Mouse (Mus musculus): ENCODE data around the gene Kbtbd7. TPM values are rescaled to one million over a fixed set of nuclear protein-coding genes. Genes with fewer than 3 reads are reported as not detected.

The Kbtbd7 gene
- polyA plus RNA-seq, 1 experiment = 1.5 TPM

GRCm38 (mm10) chr14:79397321-79398122, 28.8 kb upstream of the Kbtbd7 start, which contains the start of gene Mtrf1:
TSS of gene Mtrf1 (plus strand) at chr14:79397772.
- peak within 1 kb of the TSS; percentile 29 for H3K4me3 ChIP-seq
- H3K79me2 ChIP-seq (ENCODE audit: control insufficient read depth, insufficient read depth) = no peaks in the 10 kb centered on the region
- TF ChIP-seq POLR2A (IDR thresholded peaks at IDR 0.05; ENCODE audit: insufficient read length, low read depth) (peak; percentile 40), TCF3 (IDR thresholded peaks at IDR 0.05; ENCODE audit: insufficient read length, low read depth) (no peak), SRF (IDR thresholded peaks at IDR 0.05; ENCODE audit: control insufficient read depth, insufficient read length, low read depth) (no peak), USF1 (IDR thresholded peaks at IDR 0.05; ENCODE audit: low read depth) (no peak), POLR2AphosphoS2 (IDR thresholded peaks at IDR 0.05; ENCODE audit: insufficient read length, low read depth) (no peak), MAX (IDR thresholded peaks at IDR 0.05; ENCODE audit: low read depth) (no peak), REST (IDR thresholded peaks at IDR 0.05; ENCODE audit: insufficient read depth, insufficient read length) (no peak), E2F4 (IDR thresholded peaks at IDR 0.05; ENCODE audit: insufficient read depth) (no peak)
- peak within 1 kb of the TSS; percentile 89 for H3K4me2 ChIP-seq (ENCODE audit: low read depth)
- peak within 1 kb of the TSS; percentile 46 for H3ac ChIP-seq (ENCODE audit: control insufficient read depth, insufficient read length)
- no peaks in the 10 kb centered on the region for H3K27me3 ChIP-seq (ENCODE audit: control insufficient read depth, insufficient read depth, insufficient read length)
- no peaks in the 10 kb centered on the region for H3K36me3 ChIP-seq (ENCODE audit: control insufficient read depth, insufficient read depth)

GRCm38 (mm10) chr14:79407641-79408040, 18.7 kb upstream of the Kbtbd7 start:
- Histone ChIP-seq H3K36me3 (ENCODE audit: control insufficient read depth, insufficient read depth) (no peaks in the 10 kb centered on the region), H3K4me3 (no peak overlapping the region), H3K27me3 (ENCODE audit: control insufficient read depth, insufficient read depth, insufficient read length) (no peaks in the 10 kb centered on the region), H3K79me2 (ENCODE audit: control insufficient read depth, insufficient read depth) (no peaks in the 10 kb centered on the region), H3ac (ENCODE audit: control insufficient read depth, insufficient read length) (no peak overlapping the region), H3K4me2 (ENCODE audit: low read depth) (no peak overlapping the region)
- no peak for TF ChIP-seq USF1 (IDR thresholded peaks at IDR 0.05; ENCODE audit: low read depth)
- no peak for TF ChIP-seq MAX (IDR thresholded peaks at IDR 0.05; ENCODE audit: low read depth)
- TF ChIP-seq E2F4 (IDR thresholded peaks at IDR 0.05; ENCODE audit: insufficient read depth) = no peak
- no peak for TF ChIP-seq MYOG (IDR thresholded peaks at IDR 0.05; ENCODE audit: control insufficient read depth in 1 of 3, insufficient read depth in 1 of 3, insufficient read length in 2 of 3, low read depth in 2 of 3)
- no peak for TF ChIP-seq POLR2A (IDR thresholded peaks at IDR 0.05; ENCODE audit: insufficient read length, low read depth)
- no peak for TF ChIP-seq POLR2AphosphoS2 (IDR thresholded peaks at IDR 0.05; ENCODE audit: insufficient read length, low read depth)
- no peak for TF ChIP-seq TCF12 (IDR thresholded peaks at IDR 0.05; ENCODE audit: insufficient read depth, poor library complexity, severe bottlenecking)
- no peak for TF ChIP-seq MYOD1 (IDR thresholded peaks at IDR 0.05; ENCODE audit: control insufficient read depth in 1 of 3, insufficient read length in 2 of 3, low read depth in 2 of 3)
- no peak for TF ChIP-seq CEBPB (IDR thresholded peaks at IDR 0.05; ENCODE audit: insufficient read depth, poor library complexity, severe bottlenecking)
- TF ChIP-seq TCF3 (IDR thresholded peaks at IDR 0.05; ENCODE audit: insufficient read length, low read depth) = no peak
- no peak for TF ChIP-seq SRF (IDR thresholded peaks at IDR 0.05; ENCODE audit: control insufficient read depth, insufficient read length, low read depth)
- TF ChIP-seq REST (IDR thresholded peaks at IDR 0.05; ENCODE audit: insufficient read depth, insufficient read length) = no peak

GRCm38 (mm10) chr14:79409278-79409830, 17.0 kb upstream of the Kbtbd7 start:
- Histone ChIP-seq H3K36me3 (ENCODE audit: control insufficient read depth, insufficient read depth) (no peaks in the 10 kb centered on the region), H3ac (ENCODE audit: control insufficient read depth, insufficient read length) (no peak overlapping the region)
- no peak for TF ChIP-seq TCF12 (IDR thresholded peaks at IDR 0.05; ENCODE audit: insufficient read depth, poor library complexity, severe bottlenecking)
- TF ChIP-seq USF1 (IDR thresholded peaks at IDR 0.05; ENCODE audit: low read depth) = no peak
- TF ChIP-seq SRF (IDR thresholded peaks at IDR 0.05; ENCODE audit: control insufficient read depth, insufficient read length, low read depth) = no peak
- TF ChIP-seq E2F4 (IDR thresholded peaks at IDR 0.05; ENCODE audit: insufficient read depth) = no peak
- no peak for TF ChIP-seq CEBPB (IDR thresholded peaks at IDR 0.05; ENCODE audit: insufficient read depth, poor library complexity, severe bottlenecking)
- TF ChIP-seq POLR2AphosphoS2 (IDR thresholded peaks at IDR 0.05; ENCODE audit: insufficient read length, low read depth) = no peak
- no peak for TF ChIP-seq REST (IDR thresholded peaks at IDR 0.05; ENCODE audit: insufficient read depth, insufficient read length)

GRCm38 (mm10) chr14:79410662-79411061, 15.6 kb upstream of the Kbtbd7 start:
- Histone ChIP-seq H3K4me2 (ENCODE audit: low read depth) (no peak overlapping the region), H3K27me3 (ENCODE audit: control insufficient read depth, insufficient read depth, insufficient read length) (no peaks in the 10 kb centered on the region), H3K36me3 (ENCODE audit: control insufficient read depth, insufficient read depth) (no peaks in the 10 kb centered on the region), H3K4me3 (no peak overlapping the region), H3K79me2 (ENCODE audit: control insufficient read depth, insufficient read depth) (no peaks in the 10 kb centered on the region), H3ac (ENCODE audit: control insufficient read depth, insufficient read length) (no peak overlapping the region)
- no peak for TF ChIP-seq MAX (IDR thresholded peaks at IDR 0.05; ENCODE audit: low read depth)
- TF ChIP-seq MYOG (IDR thresholded peaks at IDR 0.05; ENCODE audit: control insufficient read depth in 1 of 3, insufficient read depth in 1 of 3, insufficient read length in 2 of 3, low read depth in 2 of 3) = no peak
- no peak for TF ChIP-seq POLR2A (IDR thresholded peaks at IDR 0.05; ENCODE audit: insufficient read length, low read depth)
- no peak for TF ChIP-seq TCF12 (IDR thresholded peaks at IDR 0.05; ENCODE audit: insufficient read depth, poor library complexity, severe bottlenecking)
- TF ChIP-seq USF1 (IDR thresholded peaks at IDR 0.05; ENCODE audit: low read depth) = no peak
- no peak for TF ChIP-seq SRF (IDR thresholded peaks at IDR 0.05; ENCODE audit: control insufficient read depth, insufficient read length, low read depth)
- TF ChIP-seq REST (IDR thresholded peaks at IDR 0.05; ENCODE audit: insufficient read depth, insufficient read length) = no peak
- TF ChIP-seq TCF3 (IDR thresholded peaks at IDR 0.05; ENCODE audit: insufficient read length, low read depth) = no peak
- TF ChIP-seq MYOD1 (IDR thresholded peaks at IDR 0.05; ENCODE audit: control insufficient read depth in 1 of 3, insufficient read length in 2 of 3, low read depth in 2 of 3) = no peak
- TF ChIP-seq E2F4 (IDR thresholded peaks at IDR 0.05; ENCODE audit: insufficient read depth) = no peak
- TF ChIP-seq POLR2AphosphoS2 (IDR thresholded peaks at IDR 0.05; ENCODE audit: insufficient read length, low read depth) = no peak
- TF ChIP-seq CEBPB (IDR thresholded peaks at IDR 0.05; ENCODE audit: insufficient read depth, poor library complexity, severe bottlenecking) = no peak

More at GRCm38 (mm10) chr14:79409278-79409830, 17.0 kb upstream of the Kbtbd7 start:
- Histone ChIP-seq H3K27me3 (ENCODE audit: control insufficient read depth, insufficient read depth, insufficient read length) (no peaks in the 10 kb centered on the region), H3K79me2 (ENCODE audit: control insufficient read depth, insufficient read depth) (no peaks in the 10 kb centered on the region), H3K4me3 (no peak overlapping the region), H3K4me2 (ENCODE audit: low read depth) (no peak overlapping the region)
